Mouse (Mus musculus) testis, postnatal 14 days (tissue): ENCODE measurements around the gene Actl9.

Experiments used
- DNase-seq: peaks from one replicate; pipeline ENCODE4 v3.0.0; 2021; ENCODE audit warnings: low spot score

Actl9 gene

GRCm38 (mm10) chr17:33432019-33432946, at the start of gene Actl9:
Gene Actl9 (plus strand): TSS chr17:33432896.
- DNase-seq, result no peak

- DNase-seq, result no peak
These were observed 47.0 kb upstream of the Actl9 start for GRCm38 (mm10) chr17:33385705-33386104.

- DNase-seq, result no peak
These were observed 40.4 kb upstream of the Actl9 start for GRCm38 (mm10) chr17:33392271-33392670.

GRCm38 (mm10) chr17:33394182-33395034, 38.3 kb upstream of the Actl9 start, which contains the start of gene Zfp101:
Gene Zfp101 (minus strand): TSS chr17:33394641.
- DNase-seq, result peak; percentile 87

- DNase-seq, result peak; percentile 33
These were observed 6.5 kb downstream of the Actl9 start for GRCm38 (mm10) chr17:33439148-33439547.

- no peak for DNase-seq
These were observed 7.2 kb downstream of the Actl9 start for GRCm38 (mm10) chr17:33439922-33440321.

GRCm38 (mm10) chr17:33441159-33441558, 8.5 kb downstream of the Actl9 start:
- no peak for DNase-seq

GRCm38 (mm10) chr17:33456631-33457030, 23.9 kb downstream of the Actl9 start:
- DNase-seq, result no peak

- no peak for DNase-seq
These were observed 38.5 kb downstream of the Actl9 start for GRCm38 (mm10) chr17:33471206-33471605.
